Mouse (Mus musculus) thymus, adult 2 months (tissue): Measurements from ENCODE around the gene Ptprg.

ENCODE experiments used
- CTCF ChIP-seq: fragments of 200-500 bp; IDR thresholded peaks from 2 replicates; pipeline ENCODE4 v1.5.1; 2012; ENCODE audit warnings: mild to moderate bottlenecking, control low read depth, low read length, moderate library complexity, borderline replicate concordance; ENCODE audit not compliant: control insufficient read depth, poor library complexity, insufficient read depth; ENCODE audit errors: extremely low read depth
- POLR2A ChIP-seq: fragments of 200-500 bp; IDR thresholded peaks from 2 replicates; pipeline ENCODE4 v1.6.1; 2012; ENCODE audit warnings: mild to moderate bottlenecking, low read length, control low read depth, moderate library complexity; ENCODE audit not compliant: control insufficient read depth, poor library complexity, insufficient read depth; ENCODE audit errors: extremely low read depth

GRCm38 (mm10) chr14:12077193-12077592 is 523.9 kb downstream of the Ptprg start:
- TF ChIP-seq CTCF, result no peak
- no peak for TF ChIP-seq POLR2A
